Mouse (Mus musculus) thymus, adult 2 months (tissue): ENCODE measurements around the gene Ubqlnl. TPM values are rescaled to one million over a fixed set of nuclear protein-coding genes. Genes with fewer than 3 reads are reported as not detected.

Source experiments
- DNase-seq: peaks from one replicate; pipeline ENCODE4 v3.0.0; 2021
- H3K27ac ChIP-seq: fragments of 200-500 bp; 2 replicates; pipeline ENCODE4 v1.5.1; 2012; ENCODE audit warnings: low read length, control low read depth; ENCODE audit not compliant: control insufficient read depth, insufficient read depth
- H3K27me3 ChIP-seq: fragments of 200-500 bp; 2 replicates; pipeline ENCODE4 v1.6.1; 2012; ENCODE audit warnings: mild to moderate bottlenecking, low read length, moderate library complexity, mixed read lengths; ENCODE audit not compliant: control insufficient read depth, insufficient read depth
- H3K36me3 ChIP-seq: fragments of 200-500 bp; 2 replicates; pipeline ENCODE4 v1.6.1; 2012; ENCODE audit warnings: mild to moderate bottlenecking, low read length, moderate library complexity; ENCODE audit not compliant: control insufficient read depth, insufficient read depth
- H3K4me1 ChIP-seq: fragments of 200-500 bp; replicated peaks from 2 replicates; pipeline ENCODE4 v1.6.1; 2012; ENCODE audit warnings: low read length; ENCODE audit not compliant: control insufficient read depth, insufficient read depth
- H3K4me3 ChIP-seq: fragments of 200-500 bp; 2 replicates; pipeline ENCODE4 v1.5.1; 2012; ENCODE audit warnings: mild to moderate bottlenecking, low read length, control low read depth, moderate library complexity; ENCODE audit not compliant: control insufficient read depth, insufficient read depth
- CTCF ChIP-seq: fragments of 200-500 bp; IDR thresholded peaks from 2 replicates; pipeline ENCODE4 v1.5.1; 2012; ENCODE audit warnings: mild to moderate bottlenecking, control low read depth, low read length, moderate library complexity, borderline replicate concordance; ENCODE audit not compliant: control insufficient read depth, poor library complexity, insufficient read depth; ENCODE audit errors: extremely low read depth
- POLR2A ChIP-seq: fragments of 200-500 bp; IDR thresholded peaks from 2 replicates; pipeline ENCODE4 v1.6.1; 2012; ENCODE audit warnings: mild to moderate bottlenecking, low read length, control low read depth, moderate library complexity; ENCODE audit not compliant: control insufficient read depth, poor library complexity, insufficient read depth; ENCODE audit errors: extremely low read depth
- WGBS: fragments of 180-500 bp; shearing (Covaris S2); methylation state at CpG from one replicate; pipeline ENCODE4 v1.1.7; 2018; 5-methylcytosine and 5-hydroxymethylcytosine counted together
- polyA plus RNA-seq: library from polyadenylated mRNA; depleted of rRNA; stranded (reverse); fragments of >200 nt; gene quantifications from 2 replicates; pipeline ENCODE4 v1.2.3, GENCODE M21; 2012; rRNA removed

The Ubqlnl gene
- polyA plus RNA-seq, 1 experiment, result 0.09 TPM

GRCm38 (mm10) chr7:104104757-104104972 is 45.7 kb downstream of the Ubqlnl start, which contains the start of gene Olfr646:
Gene Olfr646 (plus strand): TSS chr7:104104873.
- no peak for DNase-seq
- no peak within 1 kb of the TSS for H3K4me3 ChIP-seq
- no peak within 1 kb of the TSS for H3K27ac ChIP-seq
- TF ChIP-seq POLR2A (no peak), CTCF (no peak)
- no peaks in the 10 kb centered on the region for H3K36me3 ChIP-seq
- H3K27me3 ChIP-seq, result no peaks in the 10 kb centered on the region
- no peaks in the 10 kb centered on the region for H3K4me1 ChIP-seq

- Histone ChIP-seq H3K36me3 (no peaks in the 10 kb centered on the region), H3K27me3 (no peaks in the 10 kb centered on the region), H3K4me1 (no peaks in the 10 kb centered on the region), H3K27ac (no peak overlapping the region), H3K4me3 (no peak overlapping the region)
- TF ChIP-seq CTCF (no peak), POLR2A (no peak)
- no peak for DNase-seq
- WGBS, result 16% methylated on average over 4 of the region's 4 CpGs
These were observed 46.2 kb downstream of the Ubqlnl start for GRCm38 (mm10) chr7:104103913-104104756.

Other genes starting within 250 kb of the Ubqlnl start
- gene Olfr65, start 247.1 kb downstream of the Ubqlnl start, polyA plus RNA-seq, result not detected in 2 replicates
- gene Olfr631, start 221.7 kb downstream of the Ubqlnl start, polyA plus RNA-seq, result not detected in 2 replicates
- 0.07 TPM in 1 of 2 replicates, not detected in the other for gene Olfr632, start 216.2 kb downstream of the Ubqlnl start, polyA plus RNA-seq
- gene Olfr633, start 206.1 kb downstream of the Ubqlnl start, polyA plus RNA-seq, result not detected in 2 replicates
- gene Olfr635, start 179.4 kb downstream of the Ubqlnl start, polyA plus RNA-seq, result not detected in 2 replicates
- not detected in 2 replicates for gene Olfr638, start 151.8 kb downstream of the Ubqlnl start, polyA plus RNA-seq
- not detected in 2 replicates for gene Olfr639, start 133.3 kb downstream of the Ubqlnl start, polyA plus RNA-seq
- gene Olfr640, start 125.0 kb downstream of the Ubqlnl start, polyA plus RNA-seq, result not detected in 2 replicates
- gene Olfr641, start 115.1 kb downstream of the Ubqlnl start, polyA plus RNA-seq, result not detected in 2 replicates
- not detected in 2 replicates for gene Olfr642, start 97.9 kb downstream of the Ubqlnl start, polyA plus RNA-seq
- not detected in 2 replicates for gene 4930516K23Rik, start 89.1 kb downstream of the Ubqlnl start, polyA plus RNA-seq
- gene Olfr644, start 78.7 kb downstream of the Ubqlnl start, polyA plus RNA-seq, result not detected in 2 replicates
- not detected in 2 replicates for gene Olfr645, start 65.1 kb downstream of the Ubqlnl start, polyA plus RNA-seq
- 0.04 TPM in 1 of 2 replicates, not detected in the other for gene Olfr646, start 45.7 kb downstream of the Ubqlnl start, polyA plus RNA-seq
- not detected in 2 replicates for gene Ubqln5, start 20.7 kb downstream of the Ubqlnl start, polyA plus RNA-seq
- not detected in 2 replicates for gene Olfr643, start 13.2 kb downstream of the Ubqlnl start, polyA plus RNA-seq
- 0.11 TPM in 1 of 2 replicates, not detected in the other for gene Ubqln3, start 7.3 kb downstream of the Ubqlnl start, polyA plus RNA-seq
- 0.09 TPM in 2 replicates for gene Olfm5, start 14.3 kb upstream of the Ubqlnl start, polyA plus RNA-seq
- gene Olfr648, start 32.8 kb upstream of the Ubqlnl start, polyA plus RNA-seq, result not detected in 2 replicates
- not detected in 2 replicates for gene Olfr649, start 45.4 kb upstream of the Ubqlnl start, polyA plus RNA-seq
- gene Trim6, start 68.2 kb upstream of the Ubqlnl start, polyA plus RNA-seq, result 0.52 and 0.98 TPM in 2 replicates
- 11.3 and 17.7 TPM in 2 replicates for gene Trim34a, start 93.9 kb upstream of the Ubqlnl start, polyA plus RNA-seq
- gene Trim5, start 137.5 kb upstream of the Ubqlnl start, polyA plus RNA-seq, result 1.6 and 2.8 TPM in 2 replicates
- gene Trim12a, start 164.9 kb upstream of the Ubqlnl start, polyA plus RNA-seq, result 15.2 and 26.9 TPM in 2 replicates
- gene Trim34b, start 178.9 kb upstream of the Ubqlnl start, polyA plus RNA-seq, result 6.4 and 10.6 TPM in 2 replicates
- gene Trim12c, start 202.8 kb upstream of the Ubqlnl start, polyA plus RNA-seq, result 9.8 and 10.4 TPM in 2 replicates
- gene Trim30b, start 219.3 kb upstream of the Ubqlnl start, polyA plus RNA-seq, result 0.34 and 0.74 TPM in 2 replicates